Mouse (Mus musculus) embryonic facial prominence, embryonic 15.5 days (tissue): ENCODE measurements around the gene Moap1. TPM values are rescaled to one million over a fixed set of nuclear protein-coding genes. Genes with fewer than 3 reads are reported as not detected.

Experiments
- ATAC-seq: fragments of 200-750 bp; cut with Nextera tagmentation; 2 replicates; pipeline ENCODE4 v1.8.0; 2017; ENCODE audit warnings: low read depth, moderate TSS enrichment; ENCODE audit not compliant: insufficient number of reproducible peaks, low FRiP score, low TSS enrichment
- H3K27ac ChIP-seq: fragments of 300-500 bp; sonication (generic); replicated peaks from 2 replicates; pipeline ENCODE4 v1.5.1; 2015; ENCODE audit warnings: mild to moderate bottlenecking, inconsistent platforms
- H3K27me3 ChIP-seq: fragments of 300-500 bp; sonication (generic); 2 replicates; pipeline ENCODE4 v1.6.1; 2015; ENCODE audit warnings: inconsistent platforms
- H3K36me3 ChIP-seq: fragments of 300-500 bp; sonication (generic); 2 replicates; pipeline ENCODE4 v1.6.1; 2015; ENCODE audit warnings: mild to moderate bottlenecking, inconsistent platforms
- H3K4me1 ChIP-seq: fragments of 300-500 bp; sonication (generic); 2 replicates; pipeline ENCODE4 v1.6.1; 2015; ENCODE audit warnings: inconsistent platforms
- H3K4me2 ChIP-seq: fragments of 300-500 bp; sonication (generic); replicated peaks from 2 replicates; pipeline ENCODE4 v1.6.1; 2015; ENCODE audit warnings: mild to moderate bottlenecking, inconsistent platforms
- H3K4me3 ChIP-seq: fragments of 300-500 bp; sonication (generic); replicated peaks from 2 replicates; pipeline ENCODE4 v1.5.1; 2015; ENCODE audit warnings: mild to moderate bottlenecking, inconsistent platforms
- H3K9ac ChIP-seq: fragments of 300-500 bp; sonication (generic); 2 replicates; pipeline ENCODE4 v1.6.1; 2015; ENCODE audit warnings: inconsistent platforms
- H3K9me3 ChIP-seq: fragments of 300-500 bp; sonication (generic); replicated peaks from 2 replicates; pipeline ENCODE4 v1.6.1; 2016; ENCODE audit warnings: inconsistent platforms
- WGBS: fragments of 180-500 bp; shearing (Covaris S2); methylation state at CpG from one replicate; pipeline ENCODE4 v1.1.7; 2015; 5-methylcytosine and 5-hydroxymethylcytosine counted together
- polyA plus RNA-seq: library from polyadenylated mRNA; unstranded; fragments of >200 nt; fragmentation: Nextera tagmentation; extraction: Ambion mirVana; gene quantifications from 2 replicates; pipeline ENCODE4 v1.2.1, GENCODE M21; 2015

Moap1 gene
- polyA plus RNA-seq, 1 experiment from 2014 or later = 24.5 TPM

- ATAC-seq = no peak
- WGBS = 84% methylated on average over 14 of the region's 14 CpGs
- Histone ChIP-seq H3K36me3 (no peaks in the 10 kb centered on the region), H3K4me1 (peaks cover 35% of the 10 kb centered on the region), H3K9ac (no peak overlapping the region), H3K4me3 (no peak overlapping the region), H3K4me2 (no peak overlapping the region), H3K27ac (no peak overlapping the region), H3K27me3 (no peaks in the 10 kb centered on the region), H3K9me3 (no peaks in the 10 kb centered on the region)
Observed at GRCm38 (mm10) chr12:102696635-102697354, 46.7 kb downstream of the Moap1 start.

DNA sequence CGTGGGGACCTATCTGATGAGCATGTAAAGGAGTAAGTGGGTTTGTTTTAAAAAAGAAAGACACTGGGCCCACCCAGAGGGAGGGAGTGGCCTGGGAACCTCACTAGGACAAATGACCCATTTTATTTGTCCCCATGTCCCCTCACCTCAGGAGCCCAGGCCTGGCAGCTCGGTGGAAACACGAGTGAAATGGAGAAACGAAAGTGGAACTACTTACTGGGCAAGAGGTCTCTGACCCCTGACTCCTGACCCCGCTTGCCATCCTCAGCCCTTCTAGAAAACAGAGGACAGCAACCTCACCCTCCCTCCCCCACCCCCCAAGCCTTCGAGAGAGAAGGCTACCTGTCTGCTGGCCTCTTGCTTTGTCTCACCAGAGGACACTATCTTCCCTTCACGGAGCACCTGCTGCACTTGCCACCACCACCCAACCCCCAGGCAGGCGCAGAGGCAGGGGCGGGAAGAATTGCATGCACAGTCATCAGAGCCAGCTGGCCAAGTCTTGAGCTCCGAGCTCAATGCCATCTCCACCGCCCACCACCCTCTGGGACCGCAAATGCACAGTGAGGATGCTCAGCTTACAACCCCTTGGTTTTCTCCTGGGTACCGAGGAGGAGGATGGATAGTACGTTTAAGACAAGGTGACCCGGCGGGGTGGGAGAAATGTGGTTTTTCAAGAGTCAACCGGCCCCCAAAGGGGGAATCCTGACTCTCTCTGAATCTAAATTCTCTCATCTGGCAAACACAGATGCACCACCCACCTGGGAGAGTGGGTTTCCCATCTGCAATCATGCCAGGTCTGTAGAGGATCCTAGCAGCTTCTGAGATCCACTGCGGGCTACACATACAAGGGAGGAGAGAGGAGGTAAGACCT lies 47.9 kb downstream of the Moap1 start:
- Histone ChIP-seq H3K4me1 (peaks cover 41% of the 10 kb centered on the region), H3K9me3 (no peaks in the 10 kb centered on the region), H3K4me2 (no peak overlapping the region)

More for the DNA sequence above, 47.9 kb downstream of the Moap1 start:
- no peaks in the 10 kb centered on the region for H3K27me3 ChIP-seq
- H3K27ac ChIP-seq = no peak overlapping the region
- no peaks in the 10 kb centered on the region for H3K36me3 ChIP-seq
- no peak for ATAC-seq
- WGBS = 57% methylated on average over 18 of the region's 18 CpGs
- H3K4me3 ChIP-seq = no peak overlapping the region
- H3K9ac ChIP-seq = no peak overlapping the region

Other genes with a start within 250 kb of the Moap1 start
- gene Chga, start 188.7 kb downstream of the Moap1 start, polyA plus RNA-seq = 8.4 and 8.8 TPM in 2 replicates
- gene Itpk1, start 38.7 kb downstream of the Moap1 start, polyA plus RNA-seq = 13.6 and 14.2 TPM in 2 replicates
- 8.7 and 10.2 TPM in 2 replicates for gene Tmem251, start 101 bp upstream of the Moap1 start, polyA plus RNA-seq
- not detected in 2 replicates for gene Gm28051, start 14.1 kb upstream of the Moap1 start, polyA plus RNA-seq
- gene Gon7, start 14.1 kb upstream of the Moap1 start, polyA plus RNA-seq = 24.3 and 25.6 TPM in 2 replicates
- 38.2 and 38.7 TPM in 2 replicates for gene Ubr7, start 14.3 kb upstream of the Moap1 start, polyA plus RNA-seq
- gene Gm20604, start 15.0 kb upstream of the Moap1 start, polyA plus RNA-seq = 22.0 and 23.0 TPM in 2 replicates
- gene Btbd7, start 134.8 kb upstream of the Moap1 start, polyA plus RNA-seq = 19.3 and 20.3 TPM in 2 replicates
- 0.42 TPM in 1 of 2 replicates, not detected in the other for gene Cox8c, start 155.7 kb upstream of the Moap1 start, polyA plus RNA-seq
- gene Unc79, start 205.2 kb upstream of the Moap1 start, polyA plus RNA-seq = 0.45 and 1.3 TPM in 2 replicates